Mouse (Mus musculus) WW6 (cell line): ENCODE measurements around the gene Hcn3.

Experiments
- DNase-seq: peaks from one replicate; pipeline ENCODE4 v3.0.0-alpha.2; 2013; ENCODE audit warnings: low read depth, low spot score

Gene Hcn3

GRCm38 (mm10) chr3:89159616-89160344 is at the start of gene Hcn3:
Hcn3 (minus strand) TSS chr3:89160196.
- DNase-seq = no peak

DNA sequence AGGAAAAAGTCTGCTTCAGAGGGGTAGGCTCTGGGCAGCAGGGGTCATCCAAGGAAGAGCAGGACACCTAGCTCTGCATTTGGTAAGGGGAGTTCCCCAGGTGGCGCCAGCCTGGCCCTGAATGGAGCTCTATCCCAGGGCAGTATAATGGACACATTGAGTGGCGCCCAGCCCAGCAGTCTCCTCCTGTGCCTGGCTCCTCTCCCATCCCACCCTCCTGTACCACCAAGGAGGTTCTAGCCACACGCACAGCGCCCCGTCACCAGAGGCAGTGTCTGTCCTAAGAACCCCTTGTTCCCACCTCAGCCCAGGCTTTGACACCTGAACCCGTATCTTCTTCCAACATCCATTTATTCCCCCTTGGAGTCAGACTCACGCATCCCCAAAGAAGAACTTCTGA is 49.7 kb upstream of the Hcn3 start:
- DNase-seq = no peak

GRCm38 (mm10) chr3:89208736-89209135 is 48.7 kb upstream of the Hcn3 start:
- DNase-seq = no peak

- DNase-seq = no peak
These were observed 48.2 kb upstream of the Hcn3 start for GRCm38 (mm10) chr3:89208075-89208657.

DNA sequence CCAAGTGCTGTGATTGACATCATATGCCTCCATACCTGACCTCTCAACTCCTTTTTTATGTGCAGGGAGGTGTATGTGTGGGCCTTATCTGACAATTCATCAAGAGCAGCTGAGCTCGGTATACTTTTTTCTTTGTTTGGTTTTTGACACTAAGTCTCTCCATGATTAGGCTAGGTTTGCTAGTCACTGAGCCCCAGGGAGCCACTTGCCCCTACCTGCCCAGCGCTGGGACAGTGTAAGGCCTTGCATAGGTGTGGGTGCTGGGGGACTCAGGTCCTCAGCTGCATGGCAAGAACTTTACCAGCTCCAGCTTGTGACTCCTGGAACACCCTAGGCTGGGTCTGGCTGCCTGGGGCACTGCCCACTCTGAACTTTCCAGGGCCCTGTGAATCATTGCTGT is 46.7 kb upstream of the Hcn3 start:
- no peak for DNase-seq

DNA sequence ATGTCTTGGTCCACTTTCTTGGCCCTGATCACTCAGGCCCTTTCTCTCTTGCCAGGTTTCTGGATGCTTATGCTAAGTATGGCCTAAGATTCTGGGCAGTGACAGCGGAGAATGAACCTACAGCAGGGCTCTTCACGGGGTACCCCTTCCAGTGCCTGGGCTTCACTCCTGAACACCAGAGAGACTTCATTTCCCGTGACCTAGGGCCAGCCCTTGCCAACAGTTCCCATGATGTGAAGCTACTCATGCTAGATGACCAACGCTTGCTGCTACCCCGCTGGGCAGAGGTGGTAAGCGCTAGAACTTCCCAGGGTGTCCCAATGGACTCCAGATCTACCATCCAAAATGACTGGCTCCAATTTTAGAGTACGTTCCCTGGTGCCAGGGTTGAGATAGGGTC is 46.1 kb upstream of the Hcn3 start:
- DNase-seq = no peak

- DNase-seq = no peak
These were observed 43.1 kb upstream of the Hcn3 start for GRCm38 (mm10) chr3:89203142-89203514.

- peak; percentile 64 for DNase-seq
These were observed 42.5 kb upstream of the Hcn3 start, which contains the start of gene Gba for GRCm38 (mm10) chr3:89202253-89203141. Gba (plus strand) TSS chr3:89202928.

DNA sequence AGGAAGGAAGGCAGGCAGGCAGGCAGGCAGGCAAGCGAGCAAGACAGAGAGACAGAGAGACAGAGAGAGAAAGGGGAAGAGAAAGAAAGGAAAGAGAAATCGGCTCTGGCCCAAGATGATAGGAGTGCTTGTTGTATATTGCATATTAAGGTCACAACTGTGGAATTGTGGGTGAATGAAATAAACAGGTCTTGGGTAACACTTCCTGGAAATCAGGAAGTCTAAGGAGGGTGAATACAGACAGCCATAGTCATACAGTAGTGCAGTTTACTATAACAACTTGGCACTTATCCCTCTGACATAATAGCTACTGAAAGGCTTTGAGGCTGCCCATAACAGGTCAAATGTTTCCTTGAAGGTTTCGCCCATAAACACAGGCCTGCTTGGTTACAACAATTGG is 39.8 kb upstream of the Hcn3 start:
- no peak for DNase-seq

DNA sequence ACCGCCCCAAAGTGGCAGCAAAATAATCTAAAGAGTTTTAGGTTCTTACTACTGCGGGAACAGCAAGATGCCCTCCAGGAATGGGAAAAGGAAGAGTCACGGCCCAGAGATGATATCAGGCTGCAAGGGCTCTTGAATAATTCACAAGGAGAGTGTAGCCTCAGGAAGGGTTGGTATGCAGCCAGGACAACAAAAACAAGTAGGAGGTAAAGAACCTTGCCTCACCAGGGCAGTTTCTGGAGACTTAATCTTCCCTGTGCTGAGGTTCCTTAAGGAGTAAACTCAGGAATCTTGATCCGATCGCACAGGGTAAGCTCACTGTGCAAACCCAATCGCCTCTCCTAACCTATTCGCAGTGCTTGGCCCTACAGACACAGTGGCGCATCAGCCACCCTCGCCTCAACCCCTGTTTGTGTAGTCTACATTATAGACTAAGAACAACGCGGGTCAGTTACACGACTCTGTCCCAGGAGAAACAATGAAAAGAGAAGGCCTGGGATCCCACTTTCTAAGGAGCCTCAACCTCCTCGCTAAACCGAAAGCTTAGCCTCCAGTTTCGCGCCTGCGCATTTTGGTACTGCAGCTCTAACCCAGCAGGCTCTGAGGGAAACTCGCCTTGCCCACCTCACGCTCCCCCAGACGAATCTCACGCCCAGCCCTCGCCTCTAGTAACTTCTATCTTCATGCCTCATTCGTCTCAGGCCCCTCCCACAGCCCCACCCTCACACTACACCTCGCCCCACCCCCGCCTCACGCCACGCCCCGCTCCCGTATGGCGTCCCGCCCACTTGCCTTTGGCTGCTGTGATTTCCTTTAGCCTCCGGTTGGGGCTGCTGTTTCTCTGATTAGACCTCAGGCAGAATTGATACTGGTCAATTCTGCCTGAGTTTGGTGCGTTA is 36.2 kb upstream of the Hcn3 start:
- peak; percentile 75 for DNase-seq

DNA sequence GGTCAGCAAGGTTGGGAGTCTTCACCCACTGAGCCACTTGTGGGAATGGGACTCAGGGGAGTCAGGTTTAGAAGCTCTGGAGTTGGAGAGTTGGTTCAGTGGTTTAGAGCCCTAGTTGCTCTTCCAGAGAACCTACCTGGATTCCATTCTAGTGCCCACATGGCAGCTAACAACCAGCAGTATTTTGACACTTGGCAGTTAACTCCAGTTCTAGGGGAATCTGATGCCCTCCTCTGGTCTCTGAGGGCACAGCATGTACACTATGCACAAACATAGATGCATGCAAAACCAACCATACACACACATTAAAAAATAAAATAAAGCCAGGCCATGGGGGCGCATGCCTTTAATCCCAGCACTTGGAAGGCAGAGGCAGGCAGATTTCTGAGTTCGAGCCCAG is 33.9 kb upstream of the Hcn3 start:
- DNase-seq = no peak

DNA sequence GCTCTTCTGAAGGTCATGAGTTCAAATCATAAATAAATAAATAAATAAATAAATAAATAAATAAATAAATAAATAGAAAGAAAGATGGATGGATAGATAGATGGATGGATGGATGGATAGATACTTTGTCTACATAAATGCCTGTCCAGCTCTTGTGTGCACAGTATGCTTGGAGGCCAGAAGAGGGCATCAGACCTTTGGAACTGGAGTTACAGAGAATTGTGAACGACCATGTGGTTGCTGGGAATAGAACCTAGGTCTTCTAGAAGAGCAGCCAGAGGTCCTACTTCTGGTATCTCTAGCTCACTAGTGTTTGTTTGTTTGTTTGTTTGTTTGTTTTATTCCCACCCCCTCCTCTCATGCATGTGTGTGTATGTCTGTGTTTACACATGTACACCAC is 33.4 kb upstream of the Hcn3 start:
- no peak for DNase-seq

- no peak for DNase-seq
These were observed 30.4 kb upstream of the Hcn3 start for GRCm38 (mm10) chr3:89190436-89190835.

DNA sequence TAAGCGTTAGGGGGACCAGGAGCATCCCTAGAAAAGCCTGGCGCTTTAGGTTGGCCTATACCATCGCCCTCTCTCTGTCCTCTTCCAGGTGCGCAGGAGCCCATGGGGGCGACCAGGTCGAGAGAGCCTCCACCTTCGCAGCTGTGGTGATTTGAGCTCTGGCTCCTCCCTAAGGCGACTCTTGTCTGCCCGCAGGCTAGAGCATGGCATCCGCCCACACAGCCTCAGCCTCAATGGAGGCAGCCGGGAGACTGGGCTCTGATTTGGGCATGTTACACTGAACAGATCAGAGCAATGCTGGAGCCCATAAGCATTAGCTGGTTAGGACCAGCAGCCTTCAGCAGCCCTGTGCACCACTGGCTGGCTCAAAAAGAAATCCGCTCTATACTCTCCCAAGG is 28.5 kb upstream of the Hcn3 start:
- no peak for DNase-seq

DNA sequence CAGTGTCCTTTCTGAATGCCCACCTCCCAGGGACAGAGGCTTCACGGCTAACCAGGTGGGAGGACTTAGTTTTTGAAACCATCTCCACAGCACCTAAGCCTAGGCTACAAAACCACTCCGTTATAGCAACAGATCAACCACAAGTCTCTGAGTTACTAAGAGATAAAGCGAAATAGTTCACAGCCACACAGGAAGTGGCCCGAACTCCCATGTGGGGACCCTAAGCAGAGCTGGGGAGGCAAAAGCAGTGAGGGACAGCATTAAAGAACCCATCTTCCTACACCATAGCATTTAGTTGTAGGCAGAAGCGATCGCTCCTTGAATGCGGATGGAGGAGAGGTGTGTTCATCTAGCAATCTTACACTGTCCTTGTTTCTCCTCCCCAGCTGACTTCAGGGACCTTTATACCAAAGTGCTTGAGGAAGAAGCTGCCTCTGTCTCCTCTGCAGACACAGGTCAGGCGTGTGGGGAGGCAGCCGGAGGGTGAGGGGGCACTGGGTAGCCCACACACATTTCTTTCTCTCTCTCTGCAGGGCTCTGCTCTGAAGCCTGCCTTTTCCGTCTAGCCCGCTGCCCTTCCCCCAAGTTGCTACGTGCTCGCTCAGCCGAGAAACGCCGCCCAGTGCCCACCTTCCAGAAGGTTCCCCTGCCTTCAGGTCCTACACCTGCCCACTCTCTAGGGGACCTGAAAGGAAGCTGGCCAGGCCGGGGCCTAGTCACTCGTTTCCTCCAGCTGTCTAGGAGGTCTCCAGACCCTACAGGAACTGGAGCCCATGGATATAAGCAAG is 27.9 kb upstream of the Hcn3 start:
- no peak for DNase-seq

GRCm38 (mm10) chr3:89187197-89187596 is 27.2 kb upstream of the Hcn3 start:
- DNase-seq = no peak

- DNase-seq = no peak
These were observed 23.9 kb upstream of the Hcn3 start for GRCm38 (mm10) chr3:89183959-89184315.

DNA sequence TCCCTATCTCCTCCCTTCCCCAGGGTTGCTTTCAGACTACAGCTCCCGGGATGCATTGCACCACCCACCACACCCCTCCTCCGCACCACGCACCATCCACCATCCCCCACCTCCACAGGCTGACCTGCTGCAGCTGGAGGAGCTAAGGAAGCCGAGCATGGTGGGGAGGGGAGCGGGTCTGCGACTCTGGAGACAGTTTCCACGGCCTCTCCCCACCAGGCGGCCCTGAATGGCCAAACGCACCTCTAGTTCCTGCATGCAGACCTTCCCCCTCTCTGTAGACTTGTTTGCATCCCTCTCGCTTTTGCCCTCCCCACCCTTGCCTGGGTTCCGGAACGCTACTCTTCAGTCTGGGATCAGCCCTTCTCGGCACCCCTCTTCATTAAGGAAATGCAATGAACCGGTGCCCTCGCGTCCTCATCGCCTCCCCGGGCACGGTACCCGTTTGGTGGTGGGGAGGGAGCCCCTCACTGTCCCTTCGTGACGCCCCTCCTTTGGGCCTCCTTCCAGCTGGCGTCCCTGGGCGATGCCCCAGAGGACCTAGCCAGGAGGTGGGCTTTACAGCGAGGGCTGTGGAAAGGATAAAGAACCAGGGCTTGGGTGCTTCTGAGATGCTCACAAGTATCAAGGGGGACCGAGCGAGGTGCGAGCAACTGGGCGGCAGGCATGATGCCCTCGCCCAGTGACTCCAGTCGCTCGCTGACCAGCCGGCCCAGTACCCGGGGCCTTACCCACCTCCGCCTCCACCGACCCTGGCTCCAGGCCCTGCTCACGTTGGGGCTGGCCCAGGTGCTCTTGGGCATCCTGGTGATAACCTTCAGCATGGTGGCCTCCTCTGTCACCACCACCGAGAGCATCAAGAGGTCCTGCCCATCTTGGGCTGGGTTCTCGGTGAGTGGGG is 23.3 kb upstream of the Hcn3 start, which contains the start of gene Fam189b:
Fam189b (plus strand) TSS at position 86 of the 901 bp plus-strand sequence.
- DNase-seq = peak; percentile 79

DNA sequence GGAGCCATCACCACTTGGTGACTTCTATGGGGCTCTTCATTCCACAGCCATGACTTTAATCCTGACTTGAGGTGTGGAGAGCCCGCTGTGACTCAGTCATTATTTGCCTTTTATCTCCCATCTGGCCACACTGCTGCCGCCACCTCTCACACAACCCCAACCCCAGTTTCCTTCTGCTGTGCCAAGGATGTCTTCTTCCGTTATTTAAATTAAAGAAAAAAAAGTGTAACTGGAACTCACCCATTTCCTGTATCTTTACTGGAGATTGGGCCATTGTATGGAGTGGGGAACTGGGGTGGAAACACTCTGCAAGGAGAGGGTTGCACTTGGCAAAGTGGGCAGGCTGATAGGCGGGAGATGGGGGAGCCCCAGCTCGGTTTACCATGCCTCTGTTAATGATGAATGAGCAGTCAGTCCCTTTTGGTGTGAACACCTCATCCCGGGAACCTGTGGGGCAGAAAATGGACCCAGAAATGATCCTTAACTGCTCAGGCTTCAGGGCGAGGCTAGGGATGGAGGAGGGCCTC is 22.6 kb upstream of the Hcn3 start:
- no peak for DNase-seq
